Mouse (Mus musculus): ENCODE data around the gene Zdbf2. TPM values are rescaled to one million over a fixed set of nuclear protein-coding genes. Genes with fewer than 3 reads are reported as not detected.

The Zdbf2 gene
- polyA plus RNA-seq, 1 experiment = 19.0 TPM

- TF ChIP-seq POLR2A (IDR thresholded peaks at IDR 0.05; ENCODE audit: borderline replicate concordance, extremely low read depth, insufficient read depth, insufficient read length, poor library complexity, severe bottlenecking) (no peak), CTCF (IDR thresholded peaks at IDR 0.05; ENCODE audit: borderline replicate concordance, extremely low read depth, insufficient read depth, insufficient read length) (no peak)
- peak; percentile 24 for DNase-seq (ENCODE audit: low read depth)
Measured at GRCm38 (mm10) chr1:63249261-63249660, 23.8 kb upstream of the Zdbf2 start.

GRCm38 (mm10) chr1:63252351-63253209 is 20.5 kb upstream of the Zdbf2 start:
- TF ChIP-seq CTCF (IDR thresholded peaks at IDR 0.05; ENCODE audit: borderline replicate concordance, extremely low read depth, insufficient read depth, insufficient read length) (peak; percentile 56; the same call in 1 of the 2 replicates), POLR2A (IDR thresholded peaks at IDR 0.05; ENCODE audit: borderline replicate concordance, extremely low read depth, insufficient read depth, insufficient read length, poor library complexity, severe bottlenecking) (no peak)
- DNase-seq (ENCODE audit: low read depth) = peak; percentile 79

DNA sequence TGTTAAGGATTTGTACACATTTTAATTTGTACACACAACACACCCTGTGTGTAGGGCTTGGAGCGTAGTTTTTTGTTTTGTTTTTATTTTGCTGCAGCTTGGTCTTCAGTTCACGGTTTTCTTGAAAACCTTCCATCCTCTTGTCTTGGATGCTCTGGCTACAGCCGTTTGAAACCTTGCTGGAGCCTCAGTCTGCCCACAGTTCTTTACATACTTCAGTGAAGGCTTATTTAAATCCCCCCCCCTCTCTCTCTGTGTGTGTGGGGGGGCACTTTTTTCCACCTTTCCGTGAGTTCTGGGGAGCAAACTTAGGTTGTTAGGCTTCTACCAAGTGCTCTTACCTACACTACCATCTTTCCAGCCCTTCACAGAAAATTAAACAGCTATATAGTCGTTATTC is 19.8 kb upstream of the Zdbf2 start:
- TF ChIP-seq POLR2A (IDR thresholded peaks at IDR 0.05; ENCODE audit: borderline replicate concordance, extremely low read depth, insufficient read depth, insufficient read length, poor library complexity, severe bottlenecking) = no peak
- TF ChIP-seq CTCF (IDR thresholded peaks at IDR 0.05; ENCODE audit: borderline replicate concordance, extremely low read depth, insufficient read depth, insufficient read length) = no peak
- DNase-seq (ENCODE audit: low read depth) = no peak

DNA sequence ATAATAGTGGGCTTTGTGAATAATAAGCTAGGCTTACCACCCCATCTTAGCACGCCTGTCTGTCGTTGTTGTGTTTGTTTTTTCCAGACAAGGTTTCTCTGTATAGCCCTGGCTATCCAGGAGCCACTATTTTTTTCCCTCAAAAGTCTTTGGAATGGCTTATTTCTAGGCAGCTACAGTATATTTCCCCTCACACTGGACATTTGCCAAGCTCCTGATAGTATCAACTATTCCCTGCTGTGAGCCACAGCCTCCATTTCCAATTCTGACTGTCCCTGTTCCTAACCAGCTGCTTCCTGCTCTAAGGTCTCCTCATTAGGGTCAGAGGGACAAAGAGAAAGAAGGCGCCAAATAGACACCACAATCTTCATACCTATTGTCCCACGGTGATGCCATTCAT is 18.0 kb upstream of the Zdbf2 start:
- TF ChIP-seq CTCF (IDR thresholded peaks at IDR 0.05; ENCODE audit: borderline replicate concordance, extremely low read depth, insufficient read depth, insufficient read length) (no peak), POLR2A (IDR thresholded peaks at IDR 0.05; ENCODE audit: borderline replicate concordance, extremely low read depth, insufficient read depth, insufficient read length, poor library complexity, severe bottlenecking) (no peak)
- peak; percentile 47 for DNase-seq (ENCODE audit: low read depth)

- DNase-seq (ENCODE audit: low read depth) = peak; percentile 88
Measured at GRCm38 (mm10) chr1:63256083-63256482, 17.0 kb upstream of the Zdbf2 start.

GRCm38 (mm10) chr1:63258501-63258900 is 14.6 kb upstream of the Zdbf2 start:
- DNase-seq (ENCODE audit: low read depth) = peak; percentile 6
- no peak for TF ChIP-seq CTCF (IDR thresholded peaks at IDR 0.05; ENCODE audit: borderline replicate concordance, extremely low read depth, insufficient read depth, insufficient read length)
- no peak for TF ChIP-seq POLR2A (IDR thresholded peaks at IDR 0.05; ENCODE audit: borderline replicate concordance, extremely low read depth, insufficient read depth, insufficient read length, poor library complexity, severe bottlenecking)

More at GRCm38 (mm10) chr1:63256083-63256482, 17.0 kb upstream of the Zdbf2 start:
- TF ChIP-seq POLR2A (IDR thresholded peaks at IDR 0.05; ENCODE audit: borderline replicate concordance, extremely low read depth, insufficient read depth, insufficient read length, poor library complexity, severe bottlenecking) (no peak), CTCF (IDR thresholded peaks at IDR 0.05; ENCODE audit: borderline replicate concordance, extremely low read depth, insufficient read depth, insufficient read length) (no peak)

- TF ChIP-seq POLR2A (IDR thresholded peaks at IDR 0.05; ENCODE audit: borderline replicate concordance, extremely low read depth, insufficient read depth, insufficient read length, poor library complexity, severe bottlenecking) = no peak
- TF ChIP-seq CTCF (IDR thresholded peaks at IDR 0.05; ENCODE audit: borderline replicate concordance, extremely low read depth, insufficient read depth, insufficient read length) = no peak
- peak; percentile 34 for DNase-seq (ENCODE audit: low read depth)
Measured at GRCm38 (mm10) chr1:63259271-63259830, 13.7 kb upstream of the Zdbf2 start.

DNA sequence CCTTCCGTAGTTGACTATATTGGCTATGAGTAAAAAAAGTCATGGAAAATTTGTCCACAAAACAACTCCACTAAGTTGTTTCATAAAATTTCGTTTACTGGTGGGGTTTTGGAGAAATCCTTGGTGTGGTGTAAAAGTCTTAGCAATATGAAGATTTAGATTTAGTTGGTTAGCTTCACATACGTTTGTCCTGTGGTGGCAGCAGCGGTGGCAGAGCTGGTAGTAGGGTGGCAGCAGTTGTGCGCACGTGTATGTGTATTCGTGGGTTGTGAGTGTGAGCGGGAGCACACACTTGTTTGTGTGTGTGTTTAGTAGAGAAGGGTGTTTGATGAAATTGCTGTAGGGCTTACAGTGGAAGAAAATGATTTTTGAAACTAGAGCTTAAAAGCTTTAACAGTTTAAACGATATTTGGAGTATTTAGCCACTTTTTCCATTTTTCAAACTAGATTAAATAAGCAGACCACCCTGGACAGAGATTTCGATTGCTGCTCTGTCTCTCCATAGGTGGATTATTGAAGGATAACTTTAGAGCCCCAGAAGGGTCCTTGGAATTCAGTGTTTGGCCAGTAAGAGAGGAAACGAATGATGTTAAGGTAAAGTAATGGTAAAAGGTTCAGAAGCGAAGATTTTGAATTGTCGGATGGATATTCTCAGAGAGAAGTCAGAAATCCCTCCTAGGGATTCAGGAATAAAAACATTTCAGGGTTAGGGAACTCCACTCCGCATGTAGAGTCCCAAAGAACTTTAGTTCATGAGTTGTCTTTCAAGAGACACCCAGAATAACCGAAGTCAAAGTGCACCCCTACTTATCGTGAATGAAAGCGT is 12.9 kb upstream of the Zdbf2 start:
- TF ChIP-seq CTCF (IDR thresholded peaks at IDR 0.05; ENCODE audit: borderline replicate concordance, extremely low read depth, insufficient read depth, insufficient read length) (no peak), POLR2A (IDR thresholded peaks at IDR 0.05; ENCODE audit: borderline replicate concordance, extremely low read depth, insufficient read depth, insufficient read length, poor library complexity, severe bottlenecking) (no peak)

DNA sequence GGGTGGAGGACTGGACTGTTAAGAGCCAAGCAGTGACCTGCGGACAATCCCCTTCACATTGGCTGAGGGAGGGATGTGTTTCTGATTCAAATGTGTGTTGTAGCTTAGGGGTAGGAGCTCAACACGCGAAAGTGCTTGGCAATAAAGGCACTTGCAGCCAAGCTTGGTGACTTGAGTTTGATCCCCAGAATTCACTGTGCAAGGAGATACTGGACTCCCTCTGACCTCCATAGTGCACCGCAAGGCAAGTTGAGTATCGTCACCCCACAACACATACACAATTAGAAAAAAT is 12.4 kb upstream of the Zdbf2 start:
- TF ChIP-seq POLR2A (IDR thresholded peaks at IDR 0.05; ENCODE audit: borderline replicate concordance, extremely low read depth, insufficient read depth, insufficient read length, poor library complexity, severe bottlenecking) (no peak), CTCF (IDR thresholded peaks at IDR 0.05; ENCODE audit: borderline replicate concordance, extremely low read depth, insufficient read depth, insufficient read length) (no peak)
- peak; percentile 33 for DNase-seq (ENCODE audit: low read depth)

More for the DNA sequence above, 12.9 kb upstream of the Zdbf2 start:
- peak; percentile 49 for DNase-seq (ENCODE audit: low read depth)

GRCm38 (mm10) chr1:63261041-63261590 is 11.9 kb upstream of the Zdbf2 start:
- TF ChIP-seq CTCF (IDR thresholded peaks at IDR 0.05; ENCODE audit: borderline replicate concordance, extremely low read depth, insufficient read depth, insufficient read length) (no peak), POLR2A (IDR thresholded peaks at IDR 0.05; ENCODE audit: borderline replicate concordance, extremely low read depth, insufficient read depth, insufficient read length, poor library complexity, severe bottlenecking) (no peak)
- peak; percentile 29 for DNase-seq (ENCODE audit: low read depth)

DNA sequence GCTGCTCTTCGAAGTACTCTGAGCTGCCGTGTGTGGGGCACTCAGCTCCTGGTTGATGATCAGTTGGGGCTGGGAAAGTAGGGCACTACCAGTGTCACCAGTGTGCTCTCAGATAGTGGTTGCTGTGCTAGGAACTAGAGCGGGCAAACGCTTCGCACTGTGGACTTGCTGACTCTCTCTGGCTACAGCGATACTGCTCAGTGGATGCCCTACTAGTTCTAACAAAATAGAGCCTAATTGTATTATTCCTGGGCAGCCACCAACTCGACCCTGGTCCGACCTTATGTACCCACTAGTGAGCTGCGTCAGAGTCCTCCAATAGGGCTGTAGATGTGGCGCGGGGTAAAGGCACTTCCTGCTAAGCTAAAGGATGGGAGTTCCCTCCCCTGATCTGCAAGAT is 9.4 kb upstream of the Zdbf2 start:
- peak; percentile 15 for DNase-seq (ENCODE audit: low read depth)
- TF ChIP-seq CTCF (IDR thresholded peaks at IDR 0.05; ENCODE audit: borderline replicate concordance, extremely low read depth, insufficient read depth, insufficient read length) = no peak

Data from brain, embryonic 14.5 days (tissue).